Mouse (Mus musculus) heart, adult 8-10 months (tissue): ENCODE measurements around the gene Nolc1. TPM values are rescaled to one million over a fixed set of nuclear protein-coding genes. Genes with fewer than 3 reads are reported as not detected.
"Not testable (repeated sequence)": the region's sequence is repeated elsewhere in the genome, so short reads cannot be mapped to it uniquely, and the experiment has no call there.

ENCODE experiments used
- DNase-seq: peaks from one replicate; pipeline ENCODE4 v3.0.0; 2022; ENCODE audit warnings: low spot score
- total RNA-seq, 4 experiments: library from RNA; stranded (reverse); gene quantifications; 2 replicates each; pipeline ENCODE4 v1.2.4; 2022

Gene Nolc1
- total RNA-seq, 4 experiments from 2014 or later, result 18.4 to 19.6 (median 18.7) TPM

DNA sequence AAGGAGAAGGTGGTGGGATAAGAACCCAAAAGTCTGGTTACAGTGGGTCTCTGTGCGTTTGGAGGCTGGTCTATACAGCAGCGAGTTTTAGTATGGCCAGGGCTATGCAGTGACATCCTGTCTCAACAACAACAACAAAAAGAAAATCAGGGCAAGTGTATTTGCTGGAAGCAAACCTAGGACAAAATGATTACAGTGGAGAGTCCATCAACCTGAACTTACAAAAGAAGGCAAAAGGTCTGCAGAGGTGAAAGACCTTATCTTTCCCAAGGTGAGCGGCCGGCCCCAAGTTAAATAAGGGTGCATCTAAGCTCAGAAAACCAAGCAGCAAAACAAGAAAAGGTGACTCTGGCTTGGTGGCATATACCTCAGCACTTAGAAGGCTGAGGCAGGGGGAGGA, 16.0 kb downstream of the Nolc1 start:
- DNase-seq, result no peak

- DNase-seq, result no peak
Observed at GRCm38 (mm10) chr19:46094144-46094543, 18.5 kb downstream of the Nolc1 start.

- DNase-seq, result no peak
Observed at GRCm38 (mm10) chr19:46095291-46095690, 19.6 kb downstream of the Nolc1 start.

DNA sequence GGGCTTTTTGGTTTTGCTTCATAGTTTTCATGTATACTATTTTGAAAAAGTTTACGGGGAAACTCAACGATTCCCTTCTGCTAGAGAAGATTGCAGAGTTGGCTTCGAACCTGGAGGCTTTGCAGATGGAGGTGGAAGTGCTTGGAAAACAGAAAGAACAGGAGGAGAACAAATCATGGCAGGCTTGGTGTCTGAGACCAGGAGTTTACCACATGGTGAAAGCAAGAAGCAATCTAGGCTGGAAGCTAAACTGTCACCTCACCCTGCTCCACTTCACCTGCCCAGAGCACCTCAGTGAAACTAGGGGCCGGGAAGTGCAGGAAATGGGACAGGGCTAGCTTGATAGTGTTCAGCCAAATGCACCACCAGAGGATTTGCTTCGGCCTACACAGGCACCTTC, 20.7 kb downstream of the Nolc1 start:
- DNase-seq, result no peak

GRCm38 (mm10) chr19:46099561-46099960, 23.9 kb downstream of the Nolc1 start:
- no peak for DNase-seq

DNA sequence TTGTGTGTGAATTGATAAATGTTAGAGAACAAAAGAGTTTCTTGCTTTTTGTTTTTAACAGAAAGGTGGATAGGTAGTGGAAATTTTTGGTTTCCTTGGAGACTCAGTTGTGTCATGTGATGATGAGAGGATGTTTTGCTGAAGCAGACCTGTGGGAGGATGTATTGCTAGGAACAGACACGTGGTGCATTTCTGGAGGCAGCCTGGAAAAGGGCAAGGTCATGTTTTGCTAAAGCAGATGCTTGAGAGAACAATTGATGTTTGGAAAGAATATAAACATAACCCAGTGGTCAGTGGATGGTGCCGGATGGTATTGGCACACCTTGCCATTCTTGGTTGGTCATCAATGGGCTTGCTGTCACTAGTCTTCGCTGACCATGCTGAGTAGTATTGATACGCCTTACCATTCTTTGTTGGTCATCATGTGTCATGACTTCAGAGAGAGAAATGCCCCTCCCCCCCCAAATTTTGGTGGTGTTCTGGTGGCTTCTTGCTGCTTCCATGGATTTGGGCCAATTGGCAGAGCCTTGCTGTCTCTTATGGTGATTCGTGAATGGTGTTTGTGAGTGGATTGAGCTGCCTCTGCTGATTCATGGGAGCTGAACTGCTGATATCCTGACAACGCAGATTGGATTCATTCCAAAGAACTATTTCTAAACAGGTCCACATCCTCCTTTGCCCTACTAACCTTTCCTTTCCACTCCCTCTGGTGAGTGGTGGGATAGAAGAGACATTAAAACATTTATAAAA, 27.9 kb downstream of the Nolc1 start:
- no peak for DNase-seq

DNA sequence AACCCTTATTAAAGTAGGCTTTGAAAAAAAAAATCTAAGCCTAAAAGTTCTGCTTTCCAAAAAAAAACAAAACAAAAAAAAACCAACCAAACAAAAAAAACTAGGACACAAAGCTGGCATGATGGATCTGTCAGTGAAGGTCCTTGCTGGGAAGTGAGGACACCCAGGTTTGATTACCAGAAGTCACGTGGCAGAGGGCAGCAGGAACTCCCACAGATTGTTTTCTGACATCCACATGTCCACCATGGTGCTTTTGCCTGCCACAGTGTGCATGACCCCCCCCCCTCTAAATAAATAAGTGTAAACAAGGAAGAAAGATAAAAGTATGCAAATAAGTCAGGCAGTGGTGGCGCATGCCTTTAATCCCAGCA, 28.5 kb downstream of the Nolc1 start:
- no peak for DNase-seq

DNA sequence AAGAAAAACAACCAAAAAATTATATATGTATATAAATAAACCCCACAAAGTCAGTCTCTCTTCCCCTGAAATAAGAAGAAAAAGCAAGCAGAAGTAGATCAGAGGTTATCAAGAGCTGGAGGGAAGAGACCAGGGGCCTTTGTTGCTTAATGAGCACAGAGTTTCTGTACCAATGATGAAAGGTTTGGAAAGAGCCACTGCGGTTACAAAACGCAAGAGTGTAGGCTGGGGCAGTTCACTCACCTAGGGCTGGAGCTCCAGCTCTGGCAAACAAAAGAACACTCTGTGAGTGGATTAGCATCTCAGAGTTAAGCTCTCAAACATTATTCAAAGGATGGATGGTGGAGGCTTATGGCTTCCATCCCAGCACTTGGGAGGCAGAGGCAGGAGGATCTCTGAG, 34.6 kb downstream of the Nolc1 start:
- no peak for DNase-seq

DNA sequence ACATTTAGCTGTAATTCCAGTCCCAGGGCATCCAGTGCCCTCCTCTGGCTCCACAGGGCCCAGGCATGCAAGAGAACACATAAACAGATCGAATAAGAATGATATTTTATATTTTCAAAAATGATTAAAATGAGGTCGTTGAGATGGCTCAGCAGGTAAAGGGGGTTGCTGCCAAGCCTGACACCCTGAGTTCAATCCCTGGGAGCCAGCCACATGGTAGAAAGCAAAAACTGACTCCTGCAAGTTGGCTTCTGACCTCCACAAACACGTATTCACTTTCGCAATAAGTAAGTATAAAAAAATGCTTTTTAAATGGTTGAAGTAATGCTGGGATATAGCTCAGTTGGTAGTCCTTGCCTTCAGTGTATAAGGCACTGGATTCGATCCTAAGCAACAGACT, 35.1 kb downstream of the Nolc1 start:
- DNase-seq, result no peak

DNA sequence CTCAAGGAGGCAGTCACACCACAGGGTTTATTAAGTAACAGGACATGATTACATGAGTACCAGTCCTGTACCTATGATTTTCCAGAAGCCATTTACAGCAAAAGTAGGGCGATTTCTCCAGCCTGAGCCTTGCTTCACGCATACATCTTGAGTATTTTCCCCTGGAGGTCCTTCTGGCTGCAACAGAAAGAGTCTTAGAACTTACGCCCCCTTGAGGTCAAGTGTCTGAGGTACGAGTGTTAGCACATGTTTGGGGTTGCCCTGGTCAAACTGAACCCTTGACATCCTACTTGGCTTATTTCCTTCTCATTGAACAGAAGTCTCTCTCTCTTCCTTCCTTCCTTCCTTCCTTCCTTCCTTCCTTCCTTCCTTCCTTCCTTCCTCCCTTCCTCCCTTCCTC, 39.0 kb downstream of the Nolc1 start:
- no peak for DNase-seq

GRCm38 (mm10) chr19:46119458-46119857, 43.8 kb downstream of the Nolc1 start:
- DNase-seq, result no peak

- DNase-seq, result no peak
Observed at GRCm38 (mm10) chr19:46120872-46121271, 45.2 kb downstream of the Nolc1 start.

DNA sequence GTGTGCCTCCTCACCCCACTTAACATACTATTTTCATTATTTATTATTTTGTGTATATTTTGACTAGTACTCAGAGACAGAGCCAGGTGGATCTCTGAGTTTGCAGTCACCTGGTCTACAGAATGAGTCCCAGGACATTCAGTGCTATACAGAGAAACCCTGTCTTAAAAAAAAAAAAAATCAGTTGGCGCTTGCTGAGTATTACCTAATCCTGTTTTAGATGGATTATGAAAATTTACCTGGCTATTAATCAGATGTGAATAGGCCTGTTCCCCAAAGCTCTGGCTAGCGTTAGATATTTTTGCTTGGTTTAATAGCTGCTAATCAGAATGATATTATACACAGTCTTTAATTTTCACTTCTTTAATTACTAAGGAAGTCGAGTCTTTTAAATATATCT, 48.2 kb downstream of the Nolc1 start:
- no peak for DNase-seq

- DNase-seq, result no peak
Observed at GRCm38 (mm10) chr19:46124651-46125050, 49.0 kb downstream of the Nolc1 start.

DNA sequence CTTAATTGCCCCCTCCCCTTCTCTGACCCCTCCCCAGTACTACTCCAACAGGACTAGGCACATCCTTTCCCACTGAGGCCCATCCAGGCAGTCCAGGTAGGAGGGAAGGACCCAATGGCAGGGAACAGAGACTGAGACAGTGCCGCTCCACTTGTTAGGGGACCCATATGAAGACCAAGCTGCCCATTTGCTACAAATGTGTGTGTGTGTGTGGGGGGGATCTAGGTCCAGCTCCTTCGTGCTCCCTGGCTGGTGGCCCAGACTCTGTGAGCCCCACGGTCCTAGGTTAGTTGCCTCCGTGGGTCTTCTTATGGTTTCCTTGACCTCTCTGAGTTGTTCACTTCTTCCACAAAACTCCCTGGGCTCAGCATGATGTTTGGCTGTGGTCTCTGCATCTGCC, 50.6 kb downstream of the Nolc1 start:
- no peak for DNase-seq

- DNase-seq, result not testable (repeated sequence)
Observed at GRCm38 (mm10) chr19:46129737-46130136, 54.1 kb downstream of the Nolc1 start.

DNA sequence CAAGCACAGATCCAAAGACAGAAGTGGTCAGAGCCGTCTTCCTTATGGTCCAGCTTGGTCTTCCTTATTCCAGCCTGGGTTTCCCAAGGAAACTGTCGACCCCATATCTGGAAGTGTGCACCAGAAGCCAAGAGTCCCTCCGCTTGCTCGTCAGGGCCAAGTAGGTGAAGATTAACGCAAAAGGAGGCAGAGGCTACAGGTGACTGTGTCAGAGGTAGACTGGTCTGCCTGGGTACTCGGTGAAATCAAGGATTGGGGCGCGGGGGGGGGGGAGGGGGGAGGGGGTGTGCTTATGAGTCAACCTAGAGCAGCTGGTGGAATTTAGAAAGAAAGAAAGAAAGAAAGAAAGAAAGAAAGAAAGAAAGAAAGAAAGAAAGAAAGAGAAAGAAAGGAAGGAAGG, 55.6 kb downstream of the Nolc1 start:
- no peak for DNase-seq

- DNase-seq, result peak; percentile 20
Observed at GRCm38 (mm10) chr19:46131694-46132525, 56.2 kb downstream of the Nolc1 start, which contains the start of gene Elovl3. TSS of gene Elovl3 (plus strand) at chr19:46131897.

DNA sequence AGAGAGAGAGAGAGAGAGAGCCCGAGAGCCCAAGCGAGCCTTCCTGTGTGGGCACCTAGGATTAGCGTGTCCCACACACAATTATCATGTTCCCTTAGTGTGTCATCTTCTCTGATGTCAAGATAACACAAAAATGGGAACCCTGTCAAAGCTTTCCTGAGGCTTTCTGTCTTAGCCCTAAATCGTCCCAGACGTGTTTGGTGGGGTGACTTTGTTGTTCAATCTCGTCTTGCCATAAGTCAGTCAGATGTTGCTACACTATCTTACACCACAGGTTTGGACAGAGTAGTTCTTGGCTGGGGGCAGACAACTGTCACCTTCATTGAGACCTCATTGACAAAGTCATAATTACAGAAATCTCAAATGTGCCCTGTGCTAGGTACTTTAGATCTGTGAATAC, 56.9 kb downstream of the Nolc1 start:
- no peak for DNase-seq
